Mouse (Mus musculus): ENCODE results near the gene Ttyh2. TPM values are rescaled to one million over a fixed set of nuclear protein-coding genes. Genes with fewer than 3 reads are reported as not detected.

Ttyh2 gene
- polyA plus RNA-seq, 1 experiment from 2014 or later, result 73.4 TPM

DNA sequence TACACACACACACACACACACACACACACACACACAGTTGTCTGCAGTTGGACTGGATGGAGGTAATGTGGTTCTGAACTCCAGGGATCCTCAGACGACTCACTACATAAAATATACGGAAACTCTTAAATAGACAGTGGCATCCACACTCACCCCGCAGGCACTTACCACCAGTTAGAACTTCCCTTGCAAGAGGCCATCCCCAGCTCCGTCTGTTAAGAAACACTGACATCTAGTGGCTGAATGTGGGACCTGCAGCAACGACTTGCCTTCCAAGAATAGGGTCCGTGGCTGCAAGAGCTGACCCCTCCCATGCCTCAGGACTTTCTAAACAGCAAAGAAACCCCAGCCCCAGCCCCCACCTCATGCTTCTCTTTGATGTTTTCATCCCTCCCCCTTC lies 38.9 kb upstream of the Ttyh2 start:
- Histone ChIP-seq H3K27me3 (replicated peaks; ENCODE audit: control insufficient read depth, insufficient read depth, low read length) (peaks cover 11% of the 10 kb centered on the region; the same call in 1 of the 2 replicates), H3K27ac (ENCODE audit: low read depth, low read length) (no peak overlapping the region), H3K4me2 (replicated peaks; ENCODE audit: low read depth) (no peak overlapping the region), H3K4me1 (replicated peaks; ENCODE audit: control insufficient read depth, insufficient read depth, low read length) (no peaks in the 10 kb centered on the region), H3K9ac (ENCODE audit: low read depth, low read length) (no peak overlapping the region), H3K9me3 (ENCODE audit: control insufficient read depth) (no peaks in the 10 kb centered on the region), H3K36me3 (ENCODE audit: control insufficient read depth, insufficient read depth) (no peaks in the 10 kb centered on the region), H3K4me3 (ENCODE audit: low read depth, low read length) (no peak overlapping the region)
- no peak for ATAC-seq
- TF ChIP-seq CTCF (IDR thresholded peaks at IDR 0.05; ENCODE audit: low read depth), result peak; percentile 94
- WGBS, result 0% methylated on average over 6 of the region's 6 CpGs

DNA sequence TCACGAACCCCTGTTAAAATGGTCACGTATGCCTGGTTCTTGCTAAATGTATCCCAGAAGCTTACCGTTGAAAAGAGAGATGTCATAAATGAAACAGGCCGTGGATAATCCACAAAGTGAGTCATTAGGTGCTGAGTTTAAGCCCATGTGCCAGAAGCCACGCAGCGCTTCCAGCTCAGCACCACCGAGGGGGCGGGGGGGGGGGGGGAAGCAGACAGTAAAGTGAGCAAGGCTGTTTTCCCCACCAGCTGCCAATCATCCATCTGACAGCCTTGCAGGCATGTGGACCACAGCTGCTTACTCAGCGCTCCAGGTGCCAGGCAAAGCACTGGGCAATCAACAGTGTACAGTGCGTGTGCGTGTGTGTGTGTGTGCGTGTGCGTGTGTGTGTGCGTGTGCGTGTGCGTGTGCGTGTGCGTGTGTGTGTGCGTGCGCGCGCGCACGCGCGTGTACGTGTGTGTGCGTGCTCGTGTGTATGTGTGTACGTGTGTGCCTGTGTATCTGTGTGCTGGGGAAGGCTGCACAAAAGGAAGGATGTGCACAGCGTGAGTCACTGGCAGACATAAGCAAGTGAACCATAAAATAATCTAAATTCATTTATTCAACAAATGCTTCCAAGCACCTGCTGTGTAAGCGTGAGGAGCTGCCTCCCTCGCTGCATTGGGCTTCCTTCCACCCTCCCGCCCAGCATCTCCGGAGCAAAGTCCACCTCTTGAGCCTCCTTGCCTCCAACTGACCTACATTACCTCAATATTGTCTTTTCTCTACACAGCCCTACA lies 38.3 kb upstream of the Ttyh2 start:
- no peak for ATAC-seq
- no peaks in the 10 kb centered on the region for H3K4me1 ChIP-seq (replicated peaks; ENCODE audit: control insufficient read depth, insufficient read depth, low read length)
- H3K9ac ChIP-seq (ENCODE audit: low read depth, low read length), result no peak overlapping the region
- 57% methylated on average over 35 of the region's 35 CpGs for WGBS
- peaks cover 11% of the 10 kb centered on the region; the same call in 1 of the 2 replicates for H3K27me3 ChIP-seq (replicated peaks; ENCODE audit: control insufficient read depth, insufficient read depth, low read length)
- no peak overlapping the region for H3K4me3 ChIP-seq (ENCODE audit: low read depth, low read length)
- H3K27ac ChIP-seq (ENCODE audit: low read depth, low read length), result no peak overlapping the region
- TF ChIP-seq CTCF (IDR thresholded peaks at IDR 0.05; ENCODE audit: low read depth), result no peak
- H3K36me3 ChIP-seq (ENCODE audit: control insufficient read depth, insufficient read depth), result no peaks in the 10 kb centered on the region
- H3K4me2 ChIP-seq (replicated peaks; ENCODE audit: low read depth), result no peak overlapping the region
- no peaks in the 10 kb centered on the region for H3K9me3 ChIP-seq (ENCODE audit: control insufficient read depth)

DNA sequence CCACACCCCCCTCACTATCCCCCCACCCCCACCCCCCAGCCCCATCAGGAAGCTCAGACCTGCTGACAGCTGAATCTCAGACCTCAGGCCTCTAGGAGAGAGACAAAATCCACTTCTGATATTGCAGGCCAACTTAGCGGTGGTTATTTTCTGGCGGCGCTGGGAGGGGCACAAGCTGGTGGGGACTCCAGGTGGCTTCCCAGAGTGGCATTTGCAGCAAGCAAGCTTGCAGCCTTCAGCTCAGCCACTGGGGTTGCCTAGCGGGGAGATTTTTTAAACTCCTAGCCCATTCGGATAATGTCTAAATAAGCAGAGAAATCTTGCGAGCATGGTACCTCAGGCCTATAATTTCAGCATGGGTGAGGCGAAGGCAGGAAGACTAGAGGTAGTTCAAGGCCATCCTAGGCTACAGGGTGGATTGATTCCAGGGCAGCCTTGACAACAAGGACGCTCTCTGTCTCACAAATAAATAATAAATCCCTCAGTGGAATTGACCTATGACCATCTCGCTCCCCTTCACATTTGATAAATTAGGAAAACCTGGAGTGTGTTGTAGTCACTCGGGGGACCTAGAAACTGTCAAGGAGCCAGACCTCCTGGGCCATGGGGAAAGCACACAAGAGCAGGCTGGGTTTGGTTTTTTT lies 36.5 kb upstream of the Ttyh2 start:
- H3K27me3 ChIP-seq (replicated peaks; ENCODE audit: control insufficient read depth, insufficient read depth, low read length), result peaks cover 11% of the 10 kb centered on the region; the same call in 1 of the 2 replicates
- no peaks in the 10 kb centered on the region for H3K9me3 ChIP-seq (ENCODE audit: control insufficient read depth)
- ATAC-seq, result no peak
- no peak overlapping the region for H3K9ac ChIP-seq (ENCODE audit: low read depth, low read length)
- H3K27ac ChIP-seq (ENCODE audit: low read depth, low read length), result no peak overlapping the region
- no peaks in the 10 kb centered on the region for H3K36me3 ChIP-seq (ENCODE audit: control insufficient read depth, insufficient read depth)
- 69% methylated on average over 10 of the region's 10 CpGs for WGBS
- TF ChIP-seq CTCF (IDR thresholded peaks at IDR 0.05; ENCODE audit: low read depth), result no peak
- H3K4me2 ChIP-seq (replicated peaks; ENCODE audit: low read depth), result no peak overlapping the region
- H3K4me1 ChIP-seq (replicated peaks; ENCODE audit: control insufficient read depth, insufficient read depth, low read length), result no peaks in the 10 kb centered on the region
- H3K4me3 ChIP-seq (ENCODE audit: low read depth, low read length), result no peak overlapping the region

DNA sequence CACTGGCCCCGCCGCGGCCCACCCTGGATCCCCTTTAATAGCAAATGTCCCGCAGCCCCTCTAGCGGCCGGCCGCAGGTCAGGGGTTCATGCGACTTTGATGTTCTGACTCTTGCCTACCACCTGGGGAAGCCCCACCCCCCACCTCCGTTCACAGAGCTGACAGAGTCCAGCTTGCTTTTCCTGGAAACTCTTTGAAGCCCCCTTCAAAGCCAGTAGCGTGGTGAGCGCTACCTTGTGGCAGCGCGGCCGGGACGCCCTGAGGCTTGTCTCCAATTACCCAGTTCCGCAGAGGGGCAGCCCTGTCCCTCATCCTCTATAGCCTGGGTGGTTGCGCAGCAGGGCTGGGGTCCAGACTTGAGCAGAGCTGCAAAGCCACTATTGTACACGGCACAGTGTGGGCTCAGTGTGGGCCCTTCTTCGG lies 35.5 kb upstream of the Ttyh2 start:
- H3K4me3 ChIP-seq (ENCODE audit: low read depth, low read length), result no peak overlapping the region
- peaks cover 11% of the 10 kb centered on the region; the same call in 1 of the 2 replicates for H3K27me3 ChIP-seq (replicated peaks; ENCODE audit: control insufficient read depth, insufficient read depth, low read length)
- no peak overlapping the region for H3K27ac ChIP-seq (ENCODE audit: low read depth, low read length)
- H3K4me1 ChIP-seq (replicated peaks; ENCODE audit: control insufficient read depth, insufficient read depth, low read length), result no peaks in the 10 kb centered on the region
- H3K9me3 ChIP-seq (ENCODE audit: control insufficient read depth), result no peaks in the 10 kb centered on the region
- TF ChIP-seq CTCF (IDR thresholded peaks at IDR 0.05; ENCODE audit: low read depth), result no peak
- ATAC-seq, result no peak
- no peaks in the 10 kb centered on the region for H3K36me3 ChIP-seq (ENCODE audit: control insufficient read depth, insufficient read depth)
- H3K9ac ChIP-seq (ENCODE audit: low read depth, low read length), result no peak overlapping the region
- 19% methylated on average over 19 of the region's 19 CpGs for WGBS
- no peak overlapping the region for H3K4me2 ChIP-seq (replicated peaks; ENCODE audit: low read depth)

DNA sequence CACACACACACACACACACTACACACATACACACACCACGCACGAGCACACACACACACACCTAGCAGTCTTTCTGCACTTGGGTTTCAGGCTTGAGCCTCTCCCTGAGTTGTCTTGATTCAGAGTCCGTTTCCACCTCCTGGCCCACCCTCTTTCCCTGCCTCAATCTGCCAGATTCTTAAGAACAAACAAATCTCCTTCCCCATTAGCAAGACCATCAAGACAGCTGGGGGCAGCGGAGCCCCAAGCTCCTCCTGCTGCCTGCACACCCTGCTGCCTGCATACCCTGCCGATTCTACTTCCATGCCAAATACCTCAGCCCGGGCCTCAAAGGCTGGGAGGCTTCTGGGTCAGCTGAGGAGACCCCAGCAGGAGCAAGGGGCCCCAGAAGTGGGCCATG lies 34.6 kb upstream of the Ttyh2 start:
- Histone ChIP-seq H3K4me1 (replicated peaks; ENCODE audit: control insufficient read depth, insufficient read depth, low read length) (no peaks in the 10 kb centered on the region), H3K4me2 (replicated peaks; ENCODE audit: low read depth) (no peak overlapping the region), H3K27me3 (replicated peaks; ENCODE audit: control insufficient read depth, insufficient read depth, low read length) (peaks cover 8% of the 10 kb centered on the region; the same call in 1 of the 2 replicates), H3K27ac (ENCODE audit: low read depth, low read length) (no peak overlapping the region), H3K9me3 (ENCODE audit: control insufficient read depth) (no peaks in the 10 kb centered on the region), H3K9ac (ENCODE audit: low read depth, low read length) (no peak overlapping the region), H3K4me3 (ENCODE audit: low read depth, low read length) (no peak overlapping the region), H3K36me3 (ENCODE audit: control insufficient read depth, insufficient read depth) (no peaks in the 10 kb centered on the region)
- WGBS, result 51% methylated on average over 6 of the region's 6 CpGs
- no peak for ATAC-seq
- no peak for TF ChIP-seq CTCF (IDR thresholded peaks at IDR 0.05; ENCODE audit: low read depth)

DNA sequence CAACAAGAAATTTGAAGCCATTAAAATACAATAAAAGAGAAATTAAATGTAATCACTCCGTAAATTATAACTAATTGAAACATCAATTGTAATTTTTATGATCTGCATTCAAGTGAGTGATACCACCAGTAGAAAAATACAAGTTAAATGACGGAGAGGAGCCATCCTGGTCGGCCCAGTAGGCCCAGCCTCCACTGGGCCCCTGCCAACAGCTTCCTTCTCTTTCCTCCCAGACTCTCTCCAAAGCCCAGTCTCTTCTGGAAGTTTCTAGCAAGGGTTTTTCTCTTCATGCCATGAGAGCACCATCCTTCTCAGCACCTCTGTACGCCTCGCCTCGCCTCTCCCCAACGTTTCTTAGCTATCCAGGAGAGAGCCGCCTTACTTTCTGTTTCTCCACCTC lies 34.1 kb upstream of the Ttyh2 start:
- Histone ChIP-seq H3K9ac (ENCODE audit: low read depth, low read length) (no peak overlapping the region), H3K4me3 (ENCODE audit: low read depth, low read length) (no peak overlapping the region), H3K27ac (ENCODE audit: low read depth, low read length) (no peak overlapping the region), H3K27me3 (replicated peaks; ENCODE audit: control insufficient read depth, insufficient read depth, low read length) (peaks cover 6% of the 10 kb centered on the region; the same call in 1 of the 2 replicates), H3K4me2 (replicated peaks; ENCODE audit: low read depth) (no peak overlapping the region), H3K36me3 (ENCODE audit: control insufficient read depth, insufficient read depth) (no peaks in the 10 kb centered on the region), H3K9me3 (ENCODE audit: control insufficient read depth) (no peaks in the 10 kb centered on the region), H3K4me1 (replicated peaks; ENCODE audit: control insufficient read depth, insufficient read depth, low read length) (no peaks in the 10 kb centered on the region)
- ATAC-seq, result no peak
- WGBS, result 70% methylated on average over 8 of the region's 8 CpGs
- no peak for TF ChIP-seq CTCF (IDR thresholded peaks at IDR 0.05; ENCODE audit: low read depth)
